Mouse (Mus musculus) layer of hippocampus, adult 9-11 months (tissue): Measurements from ENCODE around the gene Hvcn1.

Source experiments
- DNase-seq: peaks from one replicate; pipeline ENCODE4 v3.0.0; 2022

The Hvcn1 gene

DNA sequence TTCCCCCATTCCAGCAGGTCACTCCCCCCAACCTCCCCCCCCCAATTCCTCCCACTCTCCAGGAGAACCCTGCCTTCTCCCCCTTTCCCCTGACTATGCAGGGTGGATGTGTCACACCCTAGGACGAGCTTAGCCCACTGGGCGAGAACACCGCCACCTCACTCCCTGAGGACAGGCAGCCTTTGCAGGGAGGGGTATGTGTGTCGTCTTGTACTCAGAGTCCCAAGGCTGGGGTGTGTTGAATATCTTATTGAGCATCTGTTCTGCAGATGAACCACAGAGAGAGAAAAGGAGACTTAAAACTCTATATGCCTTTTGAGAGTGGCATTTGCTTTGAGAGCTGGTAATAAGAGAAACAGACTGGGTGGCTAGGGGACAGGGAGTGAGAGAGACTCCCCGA lies 30.6 kb downstream of the Hvcn1 start:
- no peak for DNase-seq

DNA sequence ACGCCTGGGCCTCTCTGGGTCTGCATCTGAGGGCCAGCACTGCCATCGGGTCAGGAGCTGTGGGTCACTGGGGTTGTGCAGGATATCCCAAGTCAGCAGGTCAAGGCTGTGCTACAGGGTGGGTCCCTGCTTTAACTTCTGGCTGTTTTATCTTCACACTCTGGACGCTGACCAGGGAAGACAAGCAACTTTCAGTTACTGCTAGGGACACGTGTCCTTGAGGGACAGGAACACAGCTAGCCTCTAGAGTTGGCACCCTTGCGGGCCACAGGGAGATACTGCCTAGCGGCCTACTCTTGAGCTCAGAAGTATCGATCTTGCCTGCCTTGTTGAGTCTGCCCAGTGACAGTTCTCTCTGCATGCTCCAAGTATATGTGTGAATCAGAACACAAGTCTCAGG lies 33.0 kb downstream of the Hvcn1 start:
- no peak for DNase-seq

DNA sequence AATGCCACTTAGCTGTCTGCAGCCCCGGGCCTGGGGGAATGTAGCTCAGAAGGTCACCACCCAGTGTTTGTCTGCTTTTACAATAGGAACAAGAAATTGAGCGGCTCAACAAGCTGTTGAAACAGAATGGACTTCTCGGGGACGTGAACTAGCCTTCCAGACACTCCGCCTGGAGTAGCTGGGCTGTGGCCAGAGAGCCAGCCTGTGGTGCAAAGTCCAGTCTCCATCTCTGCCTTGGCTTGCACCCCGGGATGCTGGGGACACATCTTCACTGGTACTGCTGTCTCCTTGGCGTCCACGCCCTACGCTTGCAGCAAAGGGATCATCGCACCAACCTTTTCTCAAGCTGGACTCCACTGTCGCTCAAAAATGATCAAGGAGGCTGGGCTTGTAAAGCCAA lies 33.9 kb downstream of the Hvcn1 start:
- DNase-seq, result no peak

DNA sequence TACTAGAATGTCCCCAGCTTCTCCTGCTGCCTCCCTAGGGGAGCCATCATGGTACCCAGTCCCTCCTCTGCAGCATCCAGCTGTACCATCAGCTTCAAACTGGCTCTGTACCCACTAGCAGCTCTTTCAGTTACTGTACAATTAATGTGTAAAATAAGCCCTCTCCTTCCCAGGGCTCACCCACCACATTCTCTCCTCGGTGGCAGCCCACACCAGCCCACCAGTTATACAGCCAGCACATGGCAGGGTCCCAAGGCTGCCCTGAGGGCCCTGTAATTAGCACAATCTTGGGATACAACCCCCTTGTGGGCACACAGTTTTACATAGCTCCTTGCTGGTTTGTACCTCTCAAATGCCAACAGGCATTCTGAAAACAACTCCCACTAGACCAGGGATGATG lies 34.4 kb downstream of the Hvcn1 start:
- DNase-seq, result no peak

DNA sequence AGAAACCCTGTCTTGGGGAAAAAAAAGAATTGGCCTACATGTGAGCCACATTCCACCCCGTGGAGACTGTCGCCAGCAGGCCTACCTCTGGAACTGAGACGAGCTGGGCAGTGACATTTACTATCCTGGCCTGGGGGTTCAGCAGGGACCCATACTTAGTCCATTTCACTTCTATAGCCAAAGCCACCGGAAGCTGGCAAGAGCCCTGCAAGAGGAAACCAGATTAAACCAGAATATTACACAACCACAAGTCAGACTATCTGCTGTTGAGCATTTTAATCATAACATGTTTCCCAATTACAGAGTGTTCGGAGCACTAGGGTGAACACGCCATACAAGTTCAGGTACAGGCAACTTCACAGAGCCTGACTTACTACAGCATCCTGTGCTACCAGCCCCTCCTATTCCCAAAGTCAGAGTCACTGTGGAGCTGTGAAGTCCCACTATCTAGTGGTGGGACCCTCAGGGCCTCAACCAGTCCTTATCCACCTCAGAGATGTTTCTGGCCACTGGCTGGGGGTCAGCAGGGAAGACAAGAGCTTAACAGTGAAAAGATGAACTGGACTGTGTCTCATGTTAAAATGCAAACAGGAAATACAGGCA lies 36.0 kb downstream of the Hvcn1 start:
- no peak for DNase-seq

DNA sequence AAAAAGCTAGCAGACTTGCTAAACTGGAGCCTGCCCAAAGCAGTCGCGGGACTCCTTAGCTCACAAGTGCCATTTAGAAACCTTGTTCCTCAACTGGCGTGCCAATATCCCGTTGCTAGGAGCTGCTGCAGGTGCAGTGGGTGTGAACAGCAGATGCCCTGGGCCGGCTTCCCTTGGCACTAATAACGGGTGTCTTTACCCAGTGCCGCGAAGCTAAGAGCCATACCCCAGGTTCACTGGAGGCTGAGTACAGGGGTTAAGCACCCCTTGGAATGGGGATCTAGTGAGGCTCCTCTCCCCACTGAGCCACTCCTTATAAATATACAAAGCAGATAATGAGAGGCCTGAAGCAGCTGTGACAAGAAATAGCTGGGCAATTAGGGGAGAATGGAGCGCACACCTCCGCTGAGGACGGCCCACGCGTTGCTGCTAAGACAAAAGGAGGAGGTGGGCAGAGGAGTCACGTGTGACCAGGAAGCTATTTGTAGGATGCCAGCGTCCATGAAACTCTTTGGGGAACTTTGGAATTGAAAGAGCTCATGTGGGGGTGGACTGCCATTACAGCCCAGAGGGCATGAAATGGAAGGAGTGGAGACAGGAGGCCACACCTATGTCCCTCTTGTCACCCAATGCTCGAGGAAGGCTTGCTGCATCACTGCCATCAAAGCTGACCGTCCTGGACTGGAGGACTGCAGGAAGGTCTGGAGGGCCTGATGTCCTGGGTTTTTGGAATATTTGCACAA lies 37.3 kb downstream of the Hvcn1 start:
- peak; percentile 59 for DNase-seq

DNA sequence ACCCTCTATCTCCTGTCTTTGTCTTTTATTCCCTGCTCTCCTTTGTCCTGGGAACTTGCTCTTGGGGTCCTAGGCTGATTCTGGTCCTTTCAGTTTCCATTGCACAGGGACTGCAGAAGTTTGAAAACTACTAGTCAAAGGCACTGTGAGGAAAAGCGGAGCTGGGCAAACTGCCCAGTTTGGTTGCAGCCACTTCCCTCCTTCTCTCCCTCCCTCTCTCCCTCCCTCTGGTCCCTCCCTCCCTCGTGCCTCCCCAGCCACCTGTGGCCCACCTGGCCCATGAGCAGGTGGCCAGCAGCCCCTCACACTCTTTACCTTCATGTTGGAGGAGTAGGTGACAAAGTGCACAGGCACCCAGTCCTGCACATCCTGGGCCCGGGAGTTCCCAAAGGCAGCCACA lies 38.6 kb downstream of the Hvcn1 start:
- DNase-seq, result no peak

DNA sequence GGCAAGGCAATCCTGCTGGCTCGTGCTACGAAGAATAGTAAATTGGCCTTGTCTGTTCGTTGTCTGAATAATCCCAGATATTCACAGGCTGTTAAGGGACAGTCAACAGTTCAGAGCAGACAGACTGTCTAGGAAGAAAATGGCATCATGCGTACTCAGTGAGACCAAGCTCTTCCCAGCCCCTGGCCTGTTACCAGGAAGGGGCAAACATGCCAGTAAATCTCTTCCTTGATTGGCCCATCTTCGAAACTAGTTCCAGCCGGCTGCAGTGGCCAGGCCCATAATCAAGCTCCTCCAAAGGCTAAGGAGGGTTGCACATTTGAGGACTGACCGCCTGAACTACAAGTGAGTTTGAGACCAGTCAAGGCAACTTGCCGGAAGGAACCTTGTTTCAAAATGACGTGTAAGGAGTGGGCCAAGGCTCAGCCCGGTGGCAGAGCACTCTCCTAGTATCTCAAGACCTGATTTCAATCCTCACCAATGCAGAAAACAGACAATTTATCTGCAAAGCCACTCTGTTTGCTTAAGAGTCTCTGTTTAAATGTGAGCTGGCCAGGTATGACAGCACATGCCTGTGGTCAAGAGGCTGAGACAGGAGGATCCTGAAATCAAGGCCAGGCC lies 40.1 kb downstream of the Hvcn1 start:
- no peak for DNase-seq

DNA sequence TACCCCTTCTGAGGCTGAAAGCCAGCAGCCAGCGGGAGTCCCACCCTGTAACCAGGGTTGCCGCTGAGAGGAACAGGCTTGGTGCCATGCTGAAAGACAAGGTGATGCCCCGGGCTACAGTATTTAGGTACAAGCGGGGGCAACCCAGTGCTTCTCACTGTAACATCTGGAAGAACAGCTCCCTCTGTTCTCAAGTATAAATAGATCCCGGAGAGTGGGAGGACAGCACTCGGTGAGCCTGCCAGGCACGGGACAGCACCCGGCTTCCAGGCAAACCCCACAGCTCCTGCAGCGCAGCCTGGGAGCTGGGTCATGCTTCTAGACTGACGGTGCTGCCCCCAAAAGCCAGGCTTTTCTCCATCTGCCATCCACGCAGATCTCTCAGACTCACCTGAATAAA lies 40.9 kb downstream of the Hvcn1 start:
- peak; percentile 67 for DNase-seq

DNA sequence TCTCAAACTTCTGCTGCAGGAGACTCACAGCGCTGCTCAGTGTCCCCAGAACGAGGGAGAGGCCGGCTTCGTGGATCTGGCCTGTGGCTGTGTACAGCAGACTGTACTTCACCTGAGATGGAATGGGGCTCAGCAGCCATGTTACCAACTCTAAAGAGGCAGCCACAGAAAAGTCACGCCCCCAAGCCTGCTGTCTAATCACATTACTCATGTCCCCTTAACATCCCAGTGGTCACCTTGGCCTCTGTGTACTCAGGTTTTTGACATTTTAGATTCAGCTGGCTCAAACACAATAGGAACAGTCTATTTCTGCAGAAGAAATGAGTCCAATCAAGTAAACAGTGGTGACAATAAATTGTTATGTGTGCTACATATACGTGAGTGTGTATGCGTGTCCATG lies 41.3 kb downstream of the Hvcn1 start:
- no peak for DNase-seq

DNA sequence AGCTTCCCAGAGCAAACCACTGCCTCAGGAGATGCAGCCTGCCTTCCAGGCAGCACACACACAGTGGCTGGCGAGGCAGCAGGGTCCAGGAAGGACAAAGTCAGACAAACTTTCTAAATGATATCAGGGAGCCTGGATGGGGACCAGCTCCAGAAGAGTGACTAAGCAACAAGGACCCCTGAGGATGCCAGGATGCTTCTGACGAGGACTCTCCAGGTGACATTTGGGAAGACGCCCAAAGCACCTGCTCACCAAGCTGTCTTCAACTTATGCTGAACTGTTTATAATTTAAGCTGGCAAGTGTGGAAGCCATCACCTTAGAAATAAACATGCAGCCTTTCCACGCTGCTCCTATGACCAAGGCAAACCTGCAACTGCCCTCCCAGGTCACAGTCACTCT lies 42.7 kb downstream of the Hvcn1 start:
- no peak for DNase-seq

DNA sequence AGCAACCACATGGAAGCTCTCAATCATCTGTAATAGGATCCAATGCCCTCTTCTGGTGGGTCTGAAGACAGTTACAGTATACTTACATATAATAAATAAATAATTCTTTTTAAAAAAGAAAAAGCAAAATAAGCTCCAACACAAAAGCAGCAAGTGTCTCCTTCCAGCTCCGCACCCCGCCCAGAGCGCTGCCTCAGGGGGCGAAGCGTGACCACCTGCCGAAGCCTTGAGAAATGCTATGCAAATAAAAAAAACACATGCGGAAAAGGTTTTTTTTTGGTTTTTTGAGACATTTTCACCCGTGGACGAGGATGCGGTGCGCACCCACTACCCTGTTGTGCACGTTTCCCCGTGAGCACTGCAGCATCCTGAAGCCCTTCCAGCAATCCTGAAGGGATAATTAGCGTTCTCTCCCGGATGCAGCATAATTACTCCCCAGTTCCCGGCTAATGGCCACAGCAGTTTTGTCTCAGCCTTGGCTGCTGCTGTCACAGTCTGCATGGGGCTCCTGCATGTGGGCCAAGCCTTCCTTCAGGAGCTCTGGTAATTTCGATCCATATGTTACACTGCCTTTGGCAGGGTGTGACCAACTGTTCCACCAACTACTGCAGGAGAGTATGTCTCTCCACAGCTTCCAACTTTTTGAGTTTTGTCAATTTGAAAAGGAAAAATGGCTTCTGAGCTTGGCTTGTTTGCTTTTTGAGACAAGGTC lies 45.4 kb downstream of the Hvcn1 start:
- peak; percentile 66 for DNase-seq

DNA sequence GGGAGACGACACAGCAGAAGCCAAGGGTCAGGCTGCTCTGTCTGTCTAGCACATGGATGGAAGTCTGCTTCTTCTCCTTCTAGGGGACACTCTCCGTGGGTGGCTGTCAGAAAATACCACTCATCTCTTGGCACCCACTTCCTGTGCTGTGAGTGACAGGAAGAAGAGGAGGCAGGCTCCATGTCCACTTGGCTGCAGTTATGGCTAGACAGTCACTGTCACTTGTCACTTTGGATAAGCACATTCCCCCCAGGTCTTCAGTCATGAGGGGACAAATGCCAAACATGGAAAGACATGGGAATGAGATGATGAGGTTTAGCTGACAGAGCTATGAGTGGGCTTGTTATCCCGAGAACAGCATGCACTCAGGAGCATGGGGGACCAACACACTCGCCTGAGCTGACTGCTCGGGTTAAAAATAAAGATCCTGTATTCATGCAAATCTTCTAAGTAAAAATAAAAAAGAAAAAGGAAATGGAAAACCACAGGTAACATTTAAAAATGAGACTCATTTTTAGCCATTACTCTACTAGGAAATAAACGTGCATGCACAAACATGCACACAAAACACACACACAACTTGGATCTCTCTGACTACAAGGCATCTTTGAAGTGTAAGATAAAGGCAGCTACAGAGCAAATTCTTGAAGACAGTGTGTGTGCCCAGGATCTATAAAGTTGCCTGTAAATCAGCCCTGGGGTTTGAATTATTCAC lies 51.6 kb downstream of the Hvcn1 start:
- no peak for DNase-seq

DNA sequence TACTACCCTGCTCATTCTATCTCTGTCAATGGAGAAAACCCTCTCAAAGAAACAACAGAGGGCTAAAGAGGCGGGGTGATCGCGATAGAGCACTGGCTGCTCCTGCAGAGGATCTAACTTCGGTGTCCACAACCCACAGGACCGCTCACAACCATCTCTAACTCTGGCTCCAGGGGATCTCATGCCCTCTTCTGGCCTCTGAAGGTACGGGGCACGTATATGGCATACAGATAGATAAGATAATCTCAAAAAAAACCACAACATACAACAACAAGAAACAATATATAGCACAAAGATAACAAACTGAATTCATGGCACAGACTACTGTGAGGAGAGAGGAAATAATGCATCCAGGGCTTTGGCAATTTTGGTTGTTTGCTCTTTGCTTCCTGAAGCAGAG lies 55.5 kb downstream of the Hvcn1 start:
- no peak for DNase-seq

DNA sequence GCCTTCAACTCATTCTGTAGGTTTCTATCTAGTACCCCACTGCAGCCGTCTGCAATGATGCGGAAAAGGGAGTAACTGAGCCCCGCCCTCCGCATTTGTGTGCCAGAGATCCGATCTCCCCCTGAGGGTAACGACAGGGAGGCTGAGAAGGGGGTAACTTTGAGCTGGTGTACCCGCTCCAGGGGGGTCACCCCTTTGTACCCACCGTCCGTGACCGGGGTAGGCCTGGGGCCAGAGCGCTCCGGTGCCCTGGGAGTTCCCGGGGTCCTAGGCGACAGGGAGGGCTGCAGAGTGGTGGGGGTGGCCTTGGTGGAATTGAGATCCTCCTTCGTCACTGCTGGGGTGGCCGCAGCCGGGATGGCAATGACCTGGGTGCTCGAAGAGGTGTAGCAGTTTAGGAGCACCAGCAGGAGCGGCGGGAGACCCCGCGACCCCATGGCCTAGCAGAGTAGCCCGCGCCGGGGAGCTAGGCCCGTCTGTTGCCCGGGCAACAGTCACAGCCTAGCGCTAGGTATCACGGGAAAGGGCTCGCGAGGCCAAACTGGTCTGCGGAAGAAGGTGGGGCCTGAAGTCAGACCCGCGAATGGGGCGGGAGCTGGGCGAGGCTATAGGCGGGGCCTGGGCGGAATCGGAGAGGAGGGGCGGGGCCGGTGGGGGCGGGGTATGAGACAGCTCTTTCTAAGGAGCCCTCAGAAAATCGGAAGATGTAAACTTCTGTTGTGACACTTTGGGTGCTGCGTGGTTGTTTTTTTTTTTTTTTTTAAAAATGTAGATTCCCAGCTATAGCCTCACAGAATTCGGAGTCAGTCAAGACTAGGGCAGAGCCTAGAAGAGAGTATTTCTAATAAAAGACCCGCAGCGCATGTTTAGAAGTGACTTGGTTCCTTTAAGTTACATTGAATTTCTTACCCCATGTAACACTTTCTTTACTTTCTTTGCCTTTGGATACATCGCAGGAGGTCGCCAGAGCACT lies 57.6 kb downstream of the Hvcn1 start, which contains the start of gene Tctn1:
Tctn1 (minus strand) TSS at position 528 of the 973 bp plus-strand sequence.
- DNase-seq, result peak; percentile 90

DNA sequence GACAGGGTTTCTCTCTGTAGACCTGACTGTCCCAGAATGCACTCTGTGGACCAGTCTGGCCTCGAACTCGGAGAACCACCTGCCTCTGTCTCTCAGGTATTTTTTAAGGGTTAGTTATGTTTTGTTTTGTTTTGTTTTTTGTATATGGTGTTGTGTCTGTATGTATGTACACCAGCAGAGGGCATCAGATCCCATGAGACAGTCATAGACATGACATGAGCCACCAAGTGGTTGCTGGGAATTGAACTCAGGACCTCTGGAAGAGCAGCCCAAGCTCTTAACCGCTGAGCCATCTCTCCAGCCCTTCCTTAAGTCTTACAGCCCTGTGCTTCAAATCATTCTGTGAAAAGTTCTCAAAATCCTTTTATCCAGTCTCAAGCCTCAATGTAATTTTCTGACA lies 58.6 kb downstream of the Hvcn1 start:
- DNase-seq, result no peak

DNA sequence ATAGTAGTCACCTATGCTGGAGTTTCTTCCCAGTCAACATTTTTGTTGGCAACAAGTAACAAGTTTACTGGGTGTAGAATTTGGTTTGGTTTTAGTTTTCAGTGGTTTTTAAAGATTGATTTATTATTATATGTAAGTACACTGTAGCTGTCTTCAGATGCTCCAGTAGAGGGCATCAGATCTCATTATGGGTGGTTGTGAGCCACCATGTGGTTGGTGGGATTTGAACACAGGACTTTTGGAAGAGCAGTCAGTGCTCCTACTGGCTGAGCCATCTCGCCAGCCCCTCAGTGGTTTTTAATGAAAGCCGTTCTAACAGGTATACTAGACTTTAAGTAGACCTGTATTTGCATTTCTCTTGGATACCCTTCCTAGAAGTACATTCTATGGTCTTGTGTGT lies 59.3 kb downstream of the Hvcn1 start:
- DNase-seq, result no peak

DNA sequence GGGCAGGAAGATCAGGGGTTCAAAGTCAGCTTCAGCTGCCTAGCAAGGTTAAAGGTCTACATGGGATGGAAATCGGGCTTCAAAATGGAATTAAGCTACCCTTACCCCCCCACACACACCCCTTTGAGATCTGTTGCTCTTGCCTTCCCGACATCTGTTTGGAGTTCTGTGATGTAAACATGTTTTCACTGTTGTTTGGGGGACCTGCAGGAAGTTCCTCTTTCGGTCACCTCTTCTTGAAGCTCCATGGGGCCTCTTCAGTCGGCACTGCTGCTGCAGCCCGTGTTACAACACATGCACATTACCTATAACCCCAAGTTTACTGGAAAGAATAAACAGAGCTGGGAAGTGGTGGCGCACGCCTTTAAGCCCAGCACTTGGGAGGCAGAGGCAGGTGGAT lies 60.5 kb downstream of the Hvcn1 start:
- no peak for DNase-seq

DNA sequence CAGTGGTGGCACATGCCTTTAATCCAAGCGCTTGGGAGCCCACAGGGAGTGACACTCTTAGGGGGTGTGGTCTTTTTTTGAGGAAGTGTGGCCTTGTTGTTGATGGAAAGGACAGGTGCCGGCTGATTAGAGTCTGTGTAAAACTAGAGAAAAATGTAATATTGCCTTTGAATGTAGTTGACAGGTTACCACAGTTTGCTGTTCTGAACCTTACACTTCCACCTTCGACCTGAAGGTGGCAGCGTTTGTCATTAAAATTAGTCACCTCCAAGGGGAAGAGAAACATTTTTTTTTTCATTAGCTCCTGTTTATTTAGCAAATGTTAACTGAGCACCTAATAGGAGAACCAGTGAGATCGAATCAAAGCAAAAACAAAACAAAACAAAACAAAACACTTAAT lies 61.3 kb downstream of the Hvcn1 start:
- DNase-seq, result peak; percentile 60

DNA sequence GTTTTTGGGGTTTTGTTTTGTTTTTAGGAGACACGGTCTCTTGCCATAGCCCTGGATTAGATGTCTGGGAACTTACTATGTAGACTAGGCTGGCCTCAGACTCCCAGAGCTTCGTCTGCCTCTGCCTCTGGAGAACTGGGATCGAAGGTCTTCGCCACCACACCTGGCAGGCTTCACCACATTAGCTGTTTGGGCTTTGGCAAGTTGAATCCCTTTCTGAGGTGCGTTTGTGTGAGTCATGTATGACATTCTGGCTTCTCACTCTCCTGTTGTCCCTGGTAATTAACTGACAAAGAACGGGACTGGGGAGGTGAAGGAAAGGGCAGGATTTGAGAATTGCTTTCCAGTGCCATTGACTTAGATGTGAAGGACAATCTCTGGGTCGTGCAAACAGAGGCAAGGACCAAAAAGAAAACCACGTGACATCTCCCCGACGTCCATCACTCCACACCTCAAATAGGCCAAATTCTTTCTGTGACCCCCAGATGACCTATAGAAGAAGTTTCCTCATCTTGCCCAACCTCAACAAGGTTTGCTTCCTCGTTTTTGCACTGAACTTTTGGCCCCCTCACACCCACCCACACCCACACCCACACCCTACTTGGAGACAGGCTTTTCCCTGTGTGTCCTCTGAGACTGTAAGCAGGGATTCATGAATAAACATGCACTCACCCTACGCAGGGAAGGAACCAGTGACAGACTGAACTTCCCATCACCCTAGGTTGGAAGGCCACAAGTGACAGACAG lies 62.4 kb downstream of the Hvcn1 start:
- DNase-seq, result no peak

DNA sequence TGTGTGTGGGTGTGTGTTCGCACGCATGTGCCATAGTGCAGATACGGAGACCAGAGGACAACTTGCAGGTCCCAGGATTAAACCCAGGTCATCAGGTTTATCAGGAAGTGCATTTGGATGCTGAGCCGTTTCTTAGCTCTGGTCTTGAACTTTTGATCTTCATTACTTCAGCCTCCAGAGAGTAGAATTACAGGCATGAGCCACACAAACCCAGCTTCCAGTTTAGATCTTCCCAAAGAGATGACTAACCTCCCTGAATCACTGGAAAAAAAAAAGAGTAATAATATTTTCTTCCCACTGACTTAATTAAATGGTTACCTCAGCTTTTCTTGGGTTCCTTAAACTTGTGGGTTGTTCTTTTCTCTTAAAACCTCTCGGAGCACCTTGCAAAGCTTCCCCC lies 66.2 kb downstream of the Hvcn1 start:
- no peak for DNase-seq
